Mouse (Mus musculus) liver, embryonic 16.5 days (tissue): ENCODE data around the gene Atp5h. TPM values are rescaled to one million over a fixed set of nuclear protein-coding genes. Genes with fewer than 3 reads are reported as not detected.

Experiments used
- ATAC-seq: fragments of 200-750 bp; cut with Nextera tagmentation; 2 replicates; pipeline ENCODE4 v1.8.0; 2017; ENCODE audit warnings: low read depth, mild to moderate bottlenecking, moderate number of reproducible peaks, moderate library complexity
- H3K27ac ChIP-seq: fragments of 300-500 bp; sonication (generic); 2 replicates; pipeline ENCODE4 v1.5.1; 2014; ENCODE audit warnings: mild to moderate bottlenecking, low read length
- H3K27me3 ChIP-seq: fragments of 300-500 bp; sonication (generic); 2 replicates; pipeline ENCODE4 v1.6.1; 2014; ENCODE audit warnings: low read depth, low read length, mixed read lengths; ENCODE audit not compliant: control insufficient read depth, insufficient read depth
- H3K36me3 ChIP-seq: fragments of 300-500 bp; sonication (generic); 2 replicates; pipeline ENCODE4 v1.6.1; 2014; ENCODE audit warnings: mild to moderate bottlenecking; ENCODE audit not compliant: control insufficient read depth, insufficient read depth
- H3K4me1 ChIP-seq: fragments of 300-500 bp; sonication (generic); 2 replicates; pipeline ENCODE4 v1.6.1; 2014; ENCODE audit warnings: low read depth, low read length, mixed read lengths; ENCODE audit not compliant: control insufficient read depth
- H3K4me2 ChIP-seq: fragments of 300-500 bp; sonication (generic); 2 replicates; pipeline ENCODE4 v1.6.1; 2014; ENCODE audit warnings: low read depth, low read length, mixed read lengths
- H3K4me3 ChIP-seq: fragments of 300-500 bp; sonication (generic); 2 replicates; pipeline ENCODE4 v1.5.1; 2014; ENCODE audit warnings: low read depth, mild to moderate bottlenecking, low read length
- H3K9ac ChIP-seq: fragments of 300-500 bp; sonication (generic); 2 replicates; pipeline ENCODE4 v1.6.1; 2014; ENCODE audit warnings: low read depth, low read length
- H3K9me3 ChIP-seq: fragments of 300-500 bp; sonication (generic); replicated peaks from 2 replicates; pipeline ENCODE4 v1.6.1; 2016; ENCODE audit warnings: low read length; ENCODE audit not compliant: control insufficient read depth
- WGBS: fragments of 180-500 bp; shearing (Covaris S2); extraction: QIAGEN DNeasy Blood & Tissue Kit; methylation state at CpG from one replicate; pipeline ENCODE4 v1.1.7; 2014; ENCODE audit not compliant: insufficient replicate concordance; 5-methylcytosine and 5-hydroxymethylcytosine counted together
- polyA plus RNA-seq: library from polyadenylated mRNA; unstranded; fragments of >200 nt; fragmentation: Nextera tagmentation; extraction: Ambion mirVana; gene quantifications from 2 replicates; pipeline ENCODE4 v1.2.1, GENCODE M21; 2015

Atp5h gene
- polyA plus RNA-seq, 1 experiment from 2014 or later = 482 TPM

- Histone ChIP-seq H3K4me2 (no peak overlapping the region), H3K4me1 (peaks cover 5% of the 10 kb centered on the region), H3K9me3 (no peaks in the 10 kb centered on the region), H3K4me3 (no peak overlapping the region), H3K27me3 (peaks cover 10% of the 10 kb centered on the region), H3K9ac (no peak overlapping the region), H3K27ac (no peak overlapping the region), H3K36me3 (no peaks in the 10 kb centered on the region; the same call in 1 of the 2 replicates)
- ATAC-seq = no peak
- WGBS = 79% methylated on average over 6 of the region's 6 CpGs
Observed at GRCm38 (mm10) chr11:115430561-115430960, 10.8 kb upstream of the Atp5h start.

- H3K36me3 ChIP-seq = no peaks in the 10 kb centered on the region; the same call in 1 of the 2 replicates
- no peak for ATAC-seq
Observed at GRCm38 (mm10) chr11:115429307-115429706, 9.5 kb upstream of the Atp5h start.

GRCm38 (mm10) chr11:115427482-115428331 lies 7.9 kb upstream of the Atp5h start:
- WGBS = 42% methylated on average over 20 of the region's 20 CpGs
- H3K4me2 ChIP-seq = no peak overlapping the region
- no peak overlapping the region for H3K4me3 ChIP-seq
- no peak overlapping the region for H3K9ac ChIP-seq
- H3K4me1 ChIP-seq = peaks cover 2% of the 10 kb centered on the region
- no peaks in the 10 kb centered on the region; the same call in 1 of the 2 replicates for H3K36me3 ChIP-seq
- no peak overlapping the region for H3K27ac ChIP-seq
- no peaks in the 10 kb centered on the region for H3K27me3 ChIP-seq
- peak; percentile 40; the same call in 1 of the 2 replicates for ATAC-seq
- H3K9me3 ChIP-seq = no peaks in the 10 kb centered on the region

More at GRCm38 (mm10) chr11:115429307-115429706, 9.5 kb upstream of the Atp5h start:
- Histone ChIP-seq H3K4me1 (peaks cover 2% of the 10 kb centered on the region), H3K4me2 (no peak overlapping the region), H3K27ac (no peak overlapping the region), H3K9me3 (no peaks in the 10 kb centered on the region), H3K9ac (no peak overlapping the region), H3K4me3 (no peak overlapping the region), H3K27me3 (no peaks in the 10 kb centered on the region)
- WGBS = 67% methylated on average over 7 of the region's 7 CpGs

DNA sequence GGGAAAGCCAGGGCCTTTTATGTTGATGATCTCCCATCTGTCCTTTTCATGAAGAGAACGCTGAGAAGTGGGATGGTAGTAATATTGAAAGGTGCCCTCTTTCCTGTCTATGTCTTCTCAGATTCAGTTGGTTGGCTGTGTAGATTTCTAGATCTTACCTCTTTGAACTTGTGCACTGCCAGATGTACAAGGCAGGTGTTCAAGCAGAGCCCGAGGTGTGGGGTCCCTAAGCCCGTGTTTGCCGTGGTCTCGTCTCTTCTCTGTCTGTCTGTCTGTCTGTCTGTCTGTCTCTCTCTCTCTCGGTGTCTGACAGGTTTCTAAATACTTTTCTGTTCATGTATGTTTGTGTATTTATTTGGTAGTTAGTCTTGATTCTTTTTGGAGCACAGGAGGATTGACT lies 5.9 kb upstream of the Atp5h start:
- H3K36me3 ChIP-seq = no peaks in the 10 kb centered on the region; the same call in 1 of the 2 replicates
- H3K4me2 ChIP-seq = no peak overlapping the region
- peaks cover 13% of the 10 kb centered on the region for H3K4me1 ChIP-seq
- 80% methylated on average over 6 of the region's 6 CpGs for WGBS
- no peaks in the 10 kb centered on the region for H3K27me3 ChIP-seq
- no peak for ATAC-seq
- no peaks in the 10 kb centered on the region for H3K9me3 ChIP-seq
- H3K9ac ChIP-seq = no peak overlapping the region
- no peak overlapping the region for H3K4me3 ChIP-seq
- H3K27ac ChIP-seq = no peak overlapping the region

DNA sequence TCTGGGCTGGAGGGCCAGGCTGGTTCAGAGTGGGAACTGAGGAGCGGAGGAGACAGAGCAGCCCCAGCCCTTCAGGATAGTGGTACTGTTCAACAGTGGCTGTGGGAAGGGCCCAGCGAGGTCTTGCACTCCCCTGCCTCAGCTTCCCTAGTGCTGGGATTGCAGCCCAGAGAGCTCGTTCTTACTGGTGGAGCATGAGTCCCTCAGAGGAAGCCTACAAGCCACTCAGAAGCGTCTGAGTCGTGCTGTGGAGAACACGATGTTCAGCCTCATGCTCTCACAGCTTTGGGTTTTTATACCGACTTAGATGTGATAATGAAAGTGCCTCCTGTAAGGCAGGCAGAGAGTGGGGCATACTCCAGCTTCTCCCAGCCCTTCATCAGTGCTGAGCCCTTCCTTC lies 4.9 kb upstream of the Atp5h start:
- Histone ChIP-seq H3K9me3 (no peaks in the 10 kb centered on the region), H3K4me3 (no peak overlapping the region), H3K36me3 (no peaks in the 10 kb centered on the region; the same call in 1 of the 2 replicates), H3K27me3 (no peaks in the 10 kb centered on the region), H3K4me2 (no peak overlapping the region), H3K27ac (no peak overlapping the region), H3K9ac (no peak overlapping the region), H3K4me1 (peaks cover 15% of the 10 kb centered on the region)
- no peak for ATAC-seq
- WGBS = 74% methylated on average over 7 of the region's 7 CpGs

- Histone ChIP-seq H3K9me3 (no peaks in the 10 kb centered on the region), H3K4me3 (no peak overlapping the region), H3K4me1 (peaks cover 24% of the 10 kb centered on the region), H3K4me2 (no peak overlapping the region), H3K27ac (no peak overlapping the region), H3K36me3 (no peaks in the 10 kb centered on the region; the same call in 1 of the 2 replicates), H3K27me3 (no peaks in the 10 kb centered on the region), H3K9ac (no peak overlapping the region)
- WGBS = 59% methylated on average over 3 of the region's 3 CpGs
- no peak for ATAC-seq
Observed at GRCm38 (mm10) chr11:115423091-115423490, 3.3 kb upstream of the Atp5h start.

DNA sequence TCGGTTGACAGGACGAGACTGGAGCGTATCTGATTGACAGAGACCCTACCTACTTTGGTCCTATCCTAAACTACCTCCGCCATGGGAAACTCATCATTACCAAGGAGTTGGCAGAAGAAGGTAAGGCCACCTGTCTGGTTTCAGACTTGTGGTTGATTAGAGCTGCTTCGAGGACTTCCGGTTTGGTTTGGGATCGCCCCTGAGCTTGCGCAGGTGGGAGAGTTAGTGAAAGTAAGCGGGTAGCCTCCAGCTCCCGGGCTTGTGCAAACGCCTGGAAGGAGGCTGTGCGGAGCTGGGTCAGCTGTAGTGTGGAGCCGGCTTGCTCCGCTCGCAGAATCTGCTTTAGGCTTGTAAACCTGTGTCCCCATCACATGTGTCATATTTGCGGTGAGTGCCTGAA lies 2.2 kb upstream of the Atp5h start:
- no peak for ATAC-seq
- Histone ChIP-seq H3K9ac (no peak overlapping the region), H3K9me3 (no peaks in the 10 kb centered on the region), H3K36me3 (peaks cover 4% of the 10 kb centered on the region), H3K4me3 (no peak overlapping the region), H3K27me3 (no peaks in the 10 kb centered on the region), H3K4me1 (peaks cover 24% of the 10 kb centered on the region), H3K27ac (no peak overlapping the region), H3K4me2 (no peak overlapping the region)
- 88% methylated on average over 16 of the region's 16 CpGs for WGBS

DNA sequence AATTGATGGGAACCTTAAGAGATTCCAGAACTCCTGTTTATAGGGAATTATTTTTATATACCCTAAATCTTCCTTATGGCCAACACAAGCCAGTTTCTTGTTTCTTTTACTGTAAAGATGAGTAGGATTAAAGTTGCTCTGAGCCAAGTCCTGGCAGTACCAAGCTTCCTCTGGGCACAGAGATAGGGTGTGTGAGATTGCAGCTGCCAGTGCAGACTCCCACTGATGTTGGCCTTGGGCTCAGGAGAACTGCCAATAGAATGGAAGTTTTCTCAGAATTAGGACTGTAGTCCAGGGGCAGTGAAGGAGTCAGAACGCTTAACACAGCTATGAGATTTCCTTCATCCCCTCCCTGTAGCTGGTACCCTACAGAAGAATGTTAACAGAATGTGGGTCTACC lies 1.6 kb upstream of the Atp5h start:
- no peak for ATAC-seq
- Histone ChIP-seq H3K4me2 (peak overlapping the region; percentile 96), H3K4me1 (peaks cover 24% of the 10 kb centered on the region), H3K27ac (no peak overlapping the region), H3K36me3 (peaks cover 7% of the 10 kb centered on the region), H3K9me3 (no peaks in the 10 kb centered on the region), H3K9ac (no peak overlapping the region), H3K4me3 (peak overlapping the region; percentile 91), H3K27me3 (no peaks in the 10 kb centered on the region)
- 47% methylated on average over 1 of the region's 1 CpGs for WGBS
